Mouse (Mus musculus): ENCODE measurements around the gene Mrpl51. TPM values are rescaled to one million over a fixed set of nuclear protein-coding genes. Genes with fewer than 3 reads are reported as not detected.

The Mrpl51 gene
- polyA plus RNA-seq, 1 experiment, result 88.7 TPM

GRCm38 (mm10) chr6:125232516-125232915, 40.9 kb downstream of the Mrpl51 start:
- no peak for DNase-seq (ENCODE audit: low read depth)

- no peak for DNase-seq (ENCODE audit: low read depth)
Observed at GRCm38 (mm10) chr6:125233816-125234519, 42.4 kb downstream of the Mrpl51 start.

GRCm38 (mm10) chr6:125234520-125234828, 42.9 kb downstream of the Mrpl51 start:
- no peak for DNase-seq (ENCODE audit: low read depth)

- no peak for DNase-seq (ENCODE audit: low read depth)
Observed at GRCm38 (mm10) chr6:125236341-125236740, 44.7 kb downstream of the Mrpl51 start.

GRCm38 (mm10) chr6:125236782-125237181, 45.2 kb downstream of the Mrpl51 start, which contains the start of gene Cd27:
Cd27 (minus strand) TSS chr6:125237010.
- DNase-seq (ENCODE audit: low read depth), result no peak

GRCm38 (mm10) chr6:125237421-125237820, 45.8 kb downstream of the Mrpl51 start:
- no peak for DNase-seq (ENCODE audit: low read depth)

- no peak for DNase-seq (ENCODE audit: low read depth)
Observed at GRCm38 (mm10) chr6:125238396-125238795, 46.8 kb downstream of the Mrpl51 start.

GRCm38 (mm10) chr6:125239547-125239946, 47.9 kb downstream of the Mrpl51 start:
- DNase-seq (ENCODE audit: low read depth), result no peak

- no peak for DNase-seq (ENCODE audit: low read depth)
Observed at GRCm38 (mm10) chr6:125240617-125241016, 49.0 kb downstream of the Mrpl51 start.

- no peak for DNase-seq (ENCODE audit: low read depth)
Observed at GRCm38 (mm10) chr6:125241566-125241965, 50.0 kb downstream of the Mrpl51 start.

GRCm38 (mm10) chr6:125244551-125244950, 53.0 kb downstream of the Mrpl51 start:
- DNase-seq (ENCODE audit: low read depth), result no peak

Other genes starting within 250 kb of the Mrpl51 start
- gene Cops7a, start 226.3 kb upstream of the Mrpl51 start, polyA plus RNA-seq (2012; rRNA removed), result 180 and 195 TPM in 2 replicates
- gene Pianp, start 195.1 kb upstream of the Mrpl51 start, polyA plus RNA-seq (2012; rRNA removed), result 1.3 and 2.0 TPM in 2 replicates
- 41.9 and 45.0 TPM in 2 replicates for gene Zfp384, start 182.7 kb upstream of the Mrpl51 start, polyA plus RNA-seq (2012; rRNA removed)
- gene Ing4, start 152.0 kb upstream of the Mrpl51 start, polyA plus RNA-seq (2012; rRNA removed), result 43.6 and 59.6 TPM in 2 replicates
- gene Acrbp, start 142.1 kb upstream of the Mrpl51 start, polyA plus RNA-seq (2012; rRNA removed), result 16.2 and 18.2 TPM in 2 replicates
- gene Lpar5, start 123.9 kb upstream of the Mrpl51 start, polyA plus RNA-seq (2012; rRNA removed), result 5.3 and 5.7 TPM in 2 replicates
- gene Chd4, start 95.8 kb upstream of the Mrpl51 start, polyA plus RNA-seq (2012; rRNA removed), result 50.4 and 165 TPM in 2 replicates
- gene Nop2, start 59.9 kb upstream of the Mrpl51 start, polyA plus RNA-seq (2012; rRNA removed), result 13.3 and 14.0 TPM in 2 replicates
- gene Iffo1, start 46.6 kb upstream of the Mrpl51 start, polyA plus RNA-seq (2012; rRNA removed), result 20.9 and 21.5 TPM in 2 replicates
- 2,859 and 3,359 TPM in 2 replicates for gene Gapdh, start 25.3 kb upstream of the Mrpl51 start, polyA plus RNA-seq (2012; rRNA removed)
- 21.6 and 26.7 TPM in 2 replicates for gene Ncapd2, start 100 bp upstream of the Mrpl51 start, polyA plus RNA-seq (2012; rRNA removed)
- 39.4 and 41.8 TPM in 2 replicates for gene Vamp1, start 23.8 kb downstream of the Mrpl51 start, polyA plus RNA-seq (2012; rRNA removed)
- 21.7 and 26.6 TPM in 2 replicates for gene Tapbpl, start 40.1 kb downstream of the Mrpl51 start, polyA plus RNA-seq (2012; rRNA removed)
- gene Cd27, start 45.2 kb downstream of the Mrpl51 start, polyA plus RNA-seq (2012; rRNA removed), result 1.0 and 1.7 TPM in 2 replicates
- 2.7 and 7.9 TPM in 2 replicates for gene Tuba3a, start 94.2 kb downstream of the Mrpl51 start, polyA plus RNA-seq (2012; rRNA removed)
- gene Ltbr, start 122.1 kb downstream of the Mrpl51 start, polyA plus RNA-seq (2012; rRNA removed), result 91.9 and 95.1 TPM in 2 replicates
- gene Scnn1a, start 128.9 kb downstream of the Mrpl51 start, polyA plus RNA-seq (2012; rRNA removed), result 25.9 and 40.7 TPM in 2 replicates
- gene Tnfrsf1a, start 157.6 kb downstream of the Mrpl51 start, polyA plus RNA-seq (2012; rRNA removed), result 150 and 179 TPM in 2 replicates
- gene Plekhg6, start 189.0 kb downstream of the Mrpl51 start, polyA plus RNA-seq (2012; rRNA removed), result 2.1 and 2.8 TPM in 2 replicates

Measured in gonadal fat pad, adult 2 months (tissue).